Mouse (Mus musculus): ENCODE results near the gene Gm3336.

GRCm38 (mm10) chr8:70741661-70742060 lies 23.3 kb downstream of the Gm3336 start:
- no peak for TF ChIP-seq GATA1 (IDR thresholded peaks at IDR 0.05; ENCODE audit: borderline replicate concordance, low read length)
- TF ChIP-seq FLI1 (IDR thresholded peaks at IDR 0.05; ENCODE audit: low read length) = no peak
